Mouse (Mus musculus): Measurements from ENCODE around the gene Bbip1. TPM values are rescaled to one million over a fixed set of nuclear protein-coding genes. Genes with fewer than 3 reads are reported as not detected.

Gene Bbip1
- polyA plus RNA-seq, 1 experiment from 2014 or later: 111 TPM

GRCm38 (mm10) chr19:53888331-53888730, 56.1 kb downstream of the Bbip1 start:
- 74% methylated on average over 9 of the region's 9 CpGs for WGBS
- no peaks in the 10 kb centered on the region for H3K4me1 ChIP-seq (replicated peaks; ENCODE audit: insufficient read depth, low read length)
- no peak for DNase-seq (ENCODE audit: low spot score)
- TF ChIP-seq CTCF (IDR thresholded peaks at IDR 0.05; ENCODE audit: low read depth): no peak
- no peak overlapping the region for H3K27ac ChIP-seq
- no peak overlapping the region for H3K4me3 ChIP-seq (replicated peaks; ENCODE audit: low read depth, low read length)
- H3K36me3 ChIP-seq (ENCODE audit: insufficient read depth, low read length): no peaks in the 10 kb centered on the region
- H3K9ac ChIP-seq (ENCODE audit: low read depth, low read length): no peak overlapping the region
- ATAC-seq (replicated peaks; ENCODE audit: low FRiP score, low read depth): no peak
- no peak overlapping the region for H3K4me2 ChIP-seq (ENCODE audit: low read length)
- H3K9me3 ChIP-seq (replicated peaks; ENCODE audit: low read length): no peaks in the 10 kb centered on the region
- H3K27me3 ChIP-seq (ENCODE audit: insufficient read depth, low read length): no peaks in the 10 kb centered on the region

- TF ChIP-seq CTCF (IDR thresholded peaks at IDR 0.05; ENCODE audit: low read depth): no peak
- no peak for ATAC-seq (replicated peaks; ENCODE audit: low FRiP score, low read depth)
- H3K9ac ChIP-seq (ENCODE audit: low read depth, low read length): no peak overlapping the region
Observed at GRCm38 (mm10) chr19:53887822-53888221, 56.6 kb downstream of the Bbip1 start.

GRCm38 (mm10) chr19:53886576-53887370, 57.7 kb downstream of the Bbip1 start:
- no peak for ATAC-seq (replicated peaks; ENCODE audit: low FRiP score, low read depth)
- Histone ChIP-seq H3K9ac (ENCODE audit: low read depth, low read length) (no peak overlapping the region), H3K4me3 (replicated peaks; ENCODE audit: low read depth, low read length) (no peak overlapping the region), H3K36me3 (ENCODE audit: insufficient read depth, low read length) (no peaks in the 10 kb centered on the region), H3K9me3 (replicated peaks; ENCODE audit: low read length) (no peaks in the 10 kb centered on the region), H3K27me3 (ENCODE audit: insufficient read depth, low read length) (no peaks in the 10 kb centered on the region), H3K4me2 (ENCODE audit: low read length) (no peak overlapping the region), H3K4me1 (replicated peaks; ENCODE audit: insufficient read depth, low read length) (no peaks in the 10 kb centered on the region), H3K27ac (no peak overlapping the region)
- no peak for DNase-seq (ENCODE audit: low spot score)
- 92% methylated on average over 10 of the region's 10 CpGs for WGBS
- TF ChIP-seq CTCF (IDR thresholded peaks at IDR 0.05; ENCODE audit: low read depth): no peak

More at GRCm38 (mm10) chr19:53887822-53888221, 56.6 kb downstream of the Bbip1 start:
- H3K27me3 ChIP-seq (ENCODE audit: insufficient read depth, low read length): no peaks in the 10 kb centered on the region
- H3K9me3 ChIP-seq (replicated peaks; ENCODE audit: low read length): no peaks in the 10 kb centered on the region
- no peaks in the 10 kb centered on the region for H3K4me1 ChIP-seq (replicated peaks; ENCODE audit: insufficient read depth, low read length)
- H3K36me3 ChIP-seq (ENCODE audit: insufficient read depth, low read length): no peaks in the 10 kb centered on the region
- no peak for DNase-seq (ENCODE audit: low spot score)
- H3K4me2 ChIP-seq (ENCODE audit: low read length): no peak overlapping the region
- 90% methylated on average over 3 of the region's 3 CpGs for WGBS
- H3K27ac ChIP-seq: no peak overlapping the region
- no peak overlapping the region for H3K4me3 ChIP-seq (replicated peaks; ENCODE audit: low read depth, low read length)

- no peaks in the 10 kb centered on the region for H3K27me3 ChIP-seq (ENCODE audit: insufficient read depth, low read length)
- ATAC-seq (replicated peaks; ENCODE audit: low FRiP score, low read depth) (no peak), DNase-seq (ENCODE audit: low spot score) (peak; percentile 69)
- no peak overlapping the region for H3K4me2 ChIP-seq (ENCODE audit: low read length)
- 30% methylated on average over 10 of the region's 10 CpGs for WGBS
- TF ChIP-seq CTCF (IDR thresholded peaks at IDR 0.05; ENCODE audit: low read depth): no peak
- H3K9me3 ChIP-seq (replicated peaks; ENCODE audit: low read length): no peaks in the 10 kb centered on the region
- no peaks in the 10 kb centered on the region for H3K4me1 ChIP-seq (replicated peaks; ENCODE audit: insufficient read depth, low read length)
- no peak overlapping the region for H3K27ac ChIP-seq
- no peak overlapping the region for H3K9ac ChIP-seq (ENCODE audit: low read depth, low read length)
- H3K4me3 ChIP-seq (replicated peaks; ENCODE audit: low read depth, low read length): no peak overlapping the region
- H3K36me3 ChIP-seq (ENCODE audit: insufficient read depth, low read length): no peaks in the 10 kb centered on the region
Observed at GRCm38 (mm10) chr19:53885450-53885849, 59.0 kb downstream of the Bbip1 start.

GRCm38 (mm10) chr19:53881786-53882185, 62.6 kb downstream of the Bbip1 start:
- no peaks in the 10 kb centered on the region for H3K9me3 ChIP-seq (replicated peaks; ENCODE audit: low read length)
- no peak for TF ChIP-seq CTCF (IDR thresholded peaks at IDR 0.05; ENCODE audit: low read depth)
- H3K9ac ChIP-seq (ENCODE audit: low read depth, low read length): no peak overlapping the region
- no peaks in the 10 kb centered on the region for H3K36me3 ChIP-seq (ENCODE audit: insufficient read depth, low read length)
- no peak overlapping the region for H3K4me3 ChIP-seq (replicated peaks; ENCODE audit: low read depth, low read length)
- no peak overlapping the region for H3K4me2 ChIP-seq (ENCODE audit: low read length)
- no peak overlapping the region for H3K27ac ChIP-seq
- ATAC-seq (replicated peaks; ENCODE audit: low FRiP score, low read depth) (no peak), DNase-seq (ENCODE audit: low spot score) (no peak)
- no peaks in the 10 kb centered on the region for H3K4me1 ChIP-seq (replicated peaks; ENCODE audit: insufficient read depth, low read length)
- WGBS: 66% methylated on average over 5 of the region's 5 CpGs
- no peaks in the 10 kb centered on the region for H3K27me3 ChIP-seq (ENCODE audit: insufficient read depth, low read length)

- ATAC-seq (replicated peaks; ENCODE audit: low FRiP score, low read depth) (no peak), DNase-seq (ENCODE audit: low spot score) (no peak)
- Histone ChIP-seq H3K4me1 (replicated peaks; ENCODE audit: insufficient read depth, low read length) (no peaks in the 10 kb centered on the region), H3K9ac (ENCODE audit: low read depth, low read length) (no peak overlapping the region), H3K4me3 (replicated peaks; ENCODE audit: low read depth, low read length) (no peak overlapping the region), H3K27me3 (ENCODE audit: insufficient read depth, low read length) (no peaks in the 10 kb centered on the region), H3K9me3 (replicated peaks; ENCODE audit: low read length) (no peaks in the 10 kb centered on the region), H3K36me3 (ENCODE audit: insufficient read depth, low read length) (no peaks in the 10 kb centered on the region), H3K27ac (no peak overlapping the region), H3K4me2 (ENCODE audit: low read length) (no peak overlapping the region)
- WGBS: 81% methylated on average over 1 of the region's 1 CpGs
- TF ChIP-seq CTCF (IDR thresholded peaks at IDR 0.05; ENCODE audit: low read depth): no peak
Observed at GRCm38 (mm10) chr19:53880460-53880859, 64.0 kb downstream of the Bbip1 start.

Other genes starting within 250 kb of the Bbip1 start
- 119 and 121 TPM in 2 replicates for gene Pdcd4, start 52.4 kb downstream of the Bbip1 start, polyA plus RNA-seq (2015; fragmentation: Nextera tagmentation; extraction: Ambion mirVana)
- 34.2 and 34.5 TPM in 2 replicates for gene Shoc2, start 321 bp downstream of the Bbip1 start, polyA plus RNA-seq (2015; fragmentation: Nextera tagmentation; extraction: Ambion mirVana)
- 0.87 and 1.0 TPM in 2 replicates for gene Adra2a, start 99.5 kb upstream of the Bbip1 start, polyA plus RNA-seq (2015; fragmentation: Nextera tagmentation; extraction: Ambion mirVana)